Mouse (Mus musculus): ENCODE measurements around the gene Gad1. TPM values are rescaled to one million over a fixed set of nuclear protein-coding genes. Genes with fewer than 3 reads are reported as not detected.

The Gad1 gene
- not detected in 2 replicates for polyA plus RNA-seq (2012; rRNA removed; ENCODE audit: low replicate concordance)

DNA sequence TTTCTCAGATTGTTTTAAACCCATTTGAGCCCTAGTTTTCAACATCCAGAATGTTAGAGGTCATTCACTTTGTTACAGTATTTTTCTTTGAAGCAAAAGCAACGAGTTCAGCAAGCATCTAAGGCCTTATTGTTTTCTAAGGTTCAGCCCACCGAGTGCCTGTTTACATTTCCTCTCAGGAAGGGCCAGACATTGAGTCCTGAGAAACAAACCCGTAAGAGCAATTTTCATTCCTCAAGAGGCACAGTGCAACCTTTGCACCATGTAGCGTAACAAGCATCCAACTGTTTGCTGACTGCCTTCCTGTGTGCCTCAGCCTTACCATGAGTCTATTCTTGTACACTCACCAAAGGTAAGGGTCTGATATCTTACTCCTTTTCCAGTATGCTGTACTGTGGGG is at the start of gene Gad1:
Gene Gad1 (plus strand): TSS at position 301 of the 400 bp plus-strand sequence.

DNA sequence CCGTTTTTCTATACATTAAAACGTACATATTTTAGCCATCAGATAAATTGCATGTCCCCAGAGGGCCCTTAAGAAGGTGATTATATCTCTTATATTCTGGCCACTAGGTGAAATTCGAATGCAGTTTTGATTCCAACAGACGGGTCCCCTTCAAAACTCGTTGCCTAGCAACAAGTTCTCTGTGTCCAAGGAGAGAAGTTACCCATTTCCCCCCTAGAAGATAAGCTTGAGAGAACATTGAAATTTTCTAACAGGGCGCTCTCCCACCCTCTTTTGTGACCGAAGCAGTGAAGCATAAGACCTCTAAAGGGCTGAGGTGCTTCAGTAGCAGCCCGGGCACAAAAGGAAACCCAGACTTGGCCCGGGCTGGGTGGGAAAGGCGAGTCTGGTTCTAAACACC is 44.4 kb upstream of the Gad1 start, which contains the start of gene Erich2:
Gene Erich2 (plus strand): TSS at position 324 of the 400 bp plus-strand sequence.

Other genes with a start within 250 kb of the Gad1 start
- 6.2 TPM in 1 of 2 replicates, not detected in the other for gene Sp5, start 78.1 kb upstream of the Gad1 start, polyA plus RNA-seq (2012; rRNA removed; ENCODE audit: low replicate concordance)
- 0.86 TPM in 1 of 2 replicates, not detected in the other for gene Erich2, start 44.3 kb upstream of the Gad1 start, polyA plus RNA-seq (2012; rRNA removed; ENCODE audit: low replicate concordance)
- gene Gorasp2, start 108.5 kb downstream of the Gad1 start, polyA plus RNA-seq (2012; rRNA removed; ENCODE audit: low replicate concordance), result 124 and 129 TPM in 2 replicates
- 0.30 TPM in 1 of 2 replicates, not detected in the other for gene Gm26558, start 109.0 kb downstream of the Gad1 start, polyA plus RNA-seq (2012; rRNA removed; ENCODE audit: low replicate concordance)

Data from subcutaneous adipose tissue, adult 2 months (tissue).